Mouse (Mus musculus): ENCODE measurements around the gene Tcl1b4.

GRCm38 (mm10) chr12:105239060-105239459 lies 37.3 kb downstream of the Tcl1b4 start:
- TF ChIP-seq CTCF (conservative IDR thresholded peaks at IDR 0.05; ENCODE audit: low read length) (no peak), NANOG (IDR thresholded peaks at IDR 0.05; ENCODE audit: borderline replicate concordance, low read length) (no peak)

Measured in E14TG2a.4 (cell line).